Mouse (Mus musculus): ENCODE results near the gene Clec2d. TPM values are rescaled to one million over a fixed set of nuclear protein-coding genes. Genes with fewer than 3 reads are reported as not detected.

The Clec2d gene
- polyA plus RNA-seq, 1 experiment from 2014 or later, result 2.3 TPM

GRCm38 (mm10) chr6:129225078-129225477 is 44.7 kb downstream of the Clec2d start:
- ATAC-seq (no peak), DNase-seq (no peak)
- Histone ChIP-seq H3K4me3 (ENCODE audit: low read depth, low read length) (no peak overlapping the region), H3K4me2 (ENCODE audit: low read depth, low read length) (no peak overlapping the region), H3K9ac (replicated peaks) (no peak overlapping the region), H3K9me3 (ENCODE audit: low read length) (no peaks in the 10 kb centered on the region), H3K36me3 (replicated peaks; ENCODE audit: insufficient read depth, low read length) (no peaks in the 10 kb centered on the region), H3K27ac (ENCODE audit: low read depth) (peak overlapping the region; percentile 46; the same call in 1 of the 2 replicates), H3K27me3 (ENCODE audit: insufficient read depth, low read length) (no peaks in the 10 kb centered on the region), H3K4me1 (ENCODE audit: insufficient read depth) (peaks cover 27% of the 10 kb centered on the region)
- TF ChIP-seq CTCF (IDR thresholded peaks at IDR 0.05; ENCODE audit: low read depth), result no peak
- TF ChIP-seq EP300 (IDR thresholded peaks at IDR 0.05; ENCODE audit: low read depth), result no peak
- WGBS (ENCODE audit: insufficient replicate concordance), result 80% methylated on average over 2 of the region's 2 CpGs

GRCm38 (mm10) chr6:129228935-129229773 is 48.7 kb downstream of the Clec2d start:
- peaks cover 47% of the 10 kb centered on the region for H3K4me1 ChIP-seq (ENCODE audit: insufficient read depth)
- DNase-seq, result no peak

GRCm38 (mm10) chr6:129229774-129230578 is 49.6 kb downstream of the Clec2d start:
- TF ChIP-seq EP300 (IDR thresholded peaks at IDR 0.05; ENCODE audit: low read depth) (peak; percentile 63), CTCF (IDR thresholded peaks at IDR 0.05; ENCODE audit: low read depth) (no peak)
- Histone ChIP-seq H3K36me3 (replicated peaks; ENCODE audit: insufficient read depth, low read length) (no peaks in the 10 kb centered on the region), H3K27ac (ENCODE audit: low read depth) (peak overlapping the region; percentile 92), H3K9ac (replicated peaks) (peak overlapping the region; percentile 21), H3K4me2 (ENCODE audit: low read depth, low read length) (peak overlapping the region; percentile 22), H3K4me1 (ENCODE audit: insufficient read depth) (peaks cover 55% of the 10 kb centered on the region), H3K27me3 (ENCODE audit: insufficient read depth, low read length) (no peaks in the 10 kb centered on the region), H3K9me3 (ENCODE audit: low read length) (no peaks in the 10 kb centered on the region), H3K4me3 (ENCODE audit: low read depth, low read length) (no peak overlapping the region)
- DNase-seq (no peak), ATAC-seq (peak; percentile 40)
- WGBS (ENCODE audit: insufficient replicate concordance), result 17% methylated on average over 3 of the region's 3 CpGs

More at GRCm38 (mm10) chr6:129228935-129229773, 48.7 kb downstream of the Clec2d start:
- Histone ChIP-seq H3K9me3 (ENCODE audit: low read length) (no peaks in the 10 kb centered on the region), H3K4me3 (ENCODE audit: low read depth, low read length) (no peak overlapping the region), H3K27ac (ENCODE audit: low read depth) (peak overlapping the region; percentile 92), H3K36me3 (replicated peaks; ENCODE audit: insufficient read depth, low read length) (no peaks in the 10 kb centered on the region), H3K4me2 (ENCODE audit: low read depth, low read length) (no peak overlapping the region), H3K27me3 (ENCODE audit: insufficient read depth, low read length) (no peaks in the 10 kb centered on the region), H3K9ac (replicated peaks) (peak overlapping the region; percentile 21; the same call in 1 of the 2 replicates)
- no peak for ATAC-seq
- TF ChIP-seq EP300 (IDR thresholded peaks at IDR 0.05; ENCODE audit: low read depth), result no peak
- TF ChIP-seq CTCF (IDR thresholded peaks at IDR 0.05; ENCODE audit: low read depth), result no peak
- WGBS (ENCODE audit: insufficient replicate concordance), result 36% methylated on average over 3 of the region's 3 CpGs

- peak overlapping the region; percentile 18; the same call in 1 of the 2 replicates for H3K4me2 ChIP-seq (ENCODE audit: low read depth, low read length)
- H3K9me3 ChIP-seq (ENCODE audit: low read length), result no peaks in the 10 kb centered on the region
- no peak overlapping the region for H3K4me3 ChIP-seq (ENCODE audit: low read depth, low read length)
- DNase-seq, result no peak
- ATAC-seq, result no peak
- H3K36me3 ChIP-seq (replicated peaks; ENCODE audit: insufficient read depth, low read length), result no peaks in the 10 kb centered on the region
- TF ChIP-seq CTCF (IDR thresholded peaks at IDR 0.05; ENCODE audit: low read depth) (no peak), EP300 (IDR thresholded peaks at IDR 0.05; ENCODE audit: low read depth) (no peak)
- H3K27me3 ChIP-seq (ENCODE audit: insufficient read depth, low read length), result no peaks in the 10 kb centered on the region
- peak overlapping the region; percentile 91 for H3K27ac ChIP-seq (ENCODE audit: low read depth)
- peaks cover 75% of the 10 kb centered on the region for H3K4me1 ChIP-seq (ENCODE audit: insufficient read depth)
- no peak overlapping the region for H3K9ac ChIP-seq (replicated peaks)
- 47% methylated on average over 5 of the region's 5 CpGs for WGBS (ENCODE audit: insufficient replicate concordance)
These were observed 51.8 kb downstream of the Clec2d start for GRCm38 (mm10) chr6:129232005-129232841.

GRCm38 (mm10) chr6:129232842-129233205 is 52.4 kb downstream of the Clec2d start:
- peaks cover 73% of the 10 kb centered on the region for H3K4me1 ChIP-seq (ENCODE audit: insufficient read depth)

More at GRCm38 (mm10) chr6:129232842-129233205, 52.4 kb downstream of the Clec2d start:
- DNase-seq, result peak; percentile 55
- no peaks in the 10 kb centered on the region for H3K27me3 ChIP-seq (ENCODE audit: insufficient read depth, low read length)
- ATAC-seq, result peak; percentile 49
- peak overlapping the region; percentile 18; the same call in 1 of the 2 replicates for H3K4me2 ChIP-seq (ENCODE audit: low read depth, low read length)
- no peaks in the 10 kb centered on the region for H3K36me3 ChIP-seq (replicated peaks; ENCODE audit: insufficient read depth, low read length)
- H3K9ac ChIP-seq (replicated peaks), result no peak overlapping the region
- WGBS (ENCODE audit: insufficient replicate concordance), result 22% methylated on average over 9 of the region's 9 CpGs
- TF ChIP-seq EP300 (IDR thresholded peaks at IDR 0.05; ENCODE audit: low read depth), result peak; percentile 95
- TF ChIP-seq CTCF (IDR thresholded peaks at IDR 0.05; ENCODE audit: low read depth), result no peak
- no peak overlapping the region for H3K4me3 ChIP-seq (ENCODE audit: low read depth, low read length)
- no peaks in the 10 kb centered on the region for H3K9me3 ChIP-seq (ENCODE audit: low read length)
- peak overlapping the region; percentile 91 for H3K27ac ChIP-seq (ENCODE audit: low read depth)

Measured in liver, postnatal 0 days (tissue).